Mouse (Mus musculus) megakaryocyte, embryonic 14.5 days (primary cell): ENCODE data around the gene Pfkl. TPM values are rescaled to one million over a fixed set of nuclear protein-coding genes. Genes with fewer than 3 reads are reported as not detected.
"Not testable (repeated sequence)": the region's sequence is repeated elsewhere in the genome, so short reads cannot be mapped to it uniquely, and the experiment has no call there.

Source experiments
- H3K27me3 ChIP-seq: replicated peaks from 2 replicates; pipeline ENCODE3; 2012; ENCODE audit warnings: inconsistent platforms
- H3K36me3 ChIP-seq: replicated peaks from 2 replicates; pipeline ENCODE3; 2012; ENCODE audit warnings: low read length, inconsistent platforms, mixed read lengths
- H3K4me1 ChIP-seq: 2 replicates; pipeline ENCODE4 v1.6.1; 2012; ENCODE audit warnings: inconsistent platforms
- H3K4me3 ChIP-seq: replicated peaks from 2 replicates; pipeline ENCODE3; 2012; ENCODE audit warnings: moderate library complexity, mild to moderate bottlenecking, inconsistent platforms
- H3K9me3 ChIP-seq: 2 replicates; pipeline ENCODE4 v1.6.1; 2012; ENCODE audit warnings: inconsistent platforms
- FLI1 ChIP-seq: IDR thresholded peaks from 2 replicates; pipeline ENCODE4 v1.6.1; 2012; ENCODE audit warnings: low read length, inconsistent platforms, mixed read lengths
- GATA1 ChIP-seq: IDR thresholded peaks from 3 replicates; pipeline ENCODE4 v1.6.1; 2012; ENCODE audit warnings: mixed read lengths, low read length, inconsistent platforms, borderline replicate concordance
- polyA plus RNA-seq: library from polyadenylated mRNA; stranded (reverse); fragments of >175 nt; gene quantifications from 2 replicates; pipeline ENCODE4 v1.2.3, GENCODE M21; 2012; ENCODE audit warnings: low replicate concordance; ENCODE audit not compliant: insufficient read depth

Gene Pfkl
- polyA plus RNA-seq, 1 experiment = 333 TPM

- H3K27me3 ChIP-seq = peaks cover 85% of the 10 kb centered on the region
- no peak for TF ChIP-seq FLI1
- no peak for TF ChIP-seq GATA1
Observed at GRCm38 (mm10) chr10:78042096-78042495, 32.2 kb upstream of the Pfkl start.

GRCm38 (mm10) chr10:78041647-78042046 is 31.8 kb upstream of the Pfkl start, which contains the start of gene Dnmt3l:
Gene Dnmt3l, plus strand, starts transcription at chr10:78041947.
- peaks cover 9% of the 10 kb centered on the region for H3K4me1 ChIP-seq
- H3K27me3 ChIP-seq = peaks cover 83% of the 10 kb centered on the region
- H3K36me3 ChIP-seq = no peaks in the 10 kb centered on the region
- TF ChIP-seq GATA1 = no peak
- TF ChIP-seq FLI1 = no peak
- no peaks in the 10 kb centered on the region for H3K9me3 ChIP-seq
- no peak within 1 kb of the TSS for H3K4me3 ChIP-seq

More at GRCm38 (mm10) chr10:78042096-78042495, 32.2 kb upstream of the Pfkl start:
- H3K36me3 ChIP-seq = no peaks in the 10 kb centered on the region
- H3K9me3 ChIP-seq = no peaks in the 10 kb centered on the region
- no peak overlapping the region for H3K4me3 ChIP-seq
- H3K4me1 ChIP-seq = peaks cover 9% of the 10 kb centered on the region

- no peak overlapping the region for H3K4me3 ChIP-seq
- H3K4me1 ChIP-seq = no peaks in the 10 kb centered on the region
- peaks cover 77% of the 10 kb centered on the region for H3K27me3 ChIP-seq
Observed at GRCm38 (mm10) chr10:78037139-78037538, 27.3 kb upstream of the Pfkl start.

GRCm38 (mm10) chr10:78031987-78032386 is 22.1 kb upstream of the Pfkl start:
- TF ChIP-seq FLI1 (no peak), GATA1 (no peak)
- no peaks in the 10 kb centered on the region for H3K36me3 ChIP-seq

More at GRCm38 (mm10) chr10:78037139-78037538, 27.3 kb upstream of the Pfkl start:
- Histone ChIP-seq H3K9me3 (no peaks in the 10 kb centered on the region), H3K36me3 (no peaks in the 10 kb centered on the region)
- no peak for TF ChIP-seq FLI1
- TF ChIP-seq GATA1 = no peak

GRCm38 (mm10) chr10:78029080-78029479 is 19.2 kb upstream of the Pfkl start:
- H3K4me1 ChIP-seq = peaks cover 4% of the 10 kb centered on the region
- TF ChIP-seq GATA1 (no peak), FLI1 (no peak)

More at GRCm38 (mm10) chr10:78031987-78032386, 22.1 kb upstream of the Pfkl start:
- Histone ChIP-seq H3K4me1 (peaks cover 4% of the 10 kb centered on the region), H3K4me3 (no peak overlapping the region), H3K9me3 (no peaks in the 10 kb centered on the region), H3K27me3 (peaks cover 63% of the 10 kb centered on the region)

GRCm38 (mm10) chr10:78028129-78028528 is 18.2 kb upstream of the Pfkl start:
- TF ChIP-seq GATA1 = no peak
- TF ChIP-seq FLI1 = no peak
- peaks cover 42% of the 10 kb centered on the region for H3K27me3 ChIP-seq
- peaks cover 4% of the 10 kb centered on the region for H3K4me1 ChIP-seq
- no peak overlapping the region for H3K4me3 ChIP-seq
- no peaks in the 10 kb centered on the region for H3K36me3 ChIP-seq
- H3K9me3 ChIP-seq = no peaks in the 10 kb centered on the region

More at GRCm38 (mm10) chr10:78029080-78029479, 19.2 kb upstream of the Pfkl start:
- H3K4me3 ChIP-seq = no peak overlapping the region
- H3K27me3 ChIP-seq = peaks cover 44% of the 10 kb centered on the region
- no peaks in the 10 kb centered on the region for H3K9me3 ChIP-seq
- H3K36me3 ChIP-seq = no peaks in the 10 kb centered on the region

GRCm38 (mm10) chr10:78025453-78025852 is 15.6 kb upstream of the Pfkl start:
- H3K4me1 ChIP-seq, H3K4me3 ChIP-seq, H3K9me3 ChIP-seq, H3K36me3 ChIP-seq: not testable (repeated sequence)
- H3K27me3 ChIP-seq = peaks cover 22% of the 10 kb centered on the region

GRCm38 (mm10) chr10:78019984-78020383 is 10.1 kb upstream of the Pfkl start:
- H3K27me3 ChIP-seq, H3K4me3 ChIP-seq: not testable (repeated sequence)
- H3K4me1 ChIP-seq = peaks cover 35% of the 10 kb centered on the region

GRCm38 (mm10) chr10:78019291-78019690 is 9.4 kb upstream of the Pfkl start:
- Histone ChIP-seq H3K4me1 (peaks cover 35% of the 10 kb centered on the region), H3K9me3 (peaks cover 4% of the 10 kb centered on the region; the same call in 1 of the 2 replicates), H3K4me3 (no peak overlapping the region), H3K36me3 (no peaks in the 10 kb centered on the region), H3K27me3 (peaks cover 4% of the 10 kb centered on the region)
- TF ChIP-seq FLI1 = no peak
- TF ChIP-seq GATA1 = no peak

More at GRCm38 (mm10) chr10:78019984-78020383, 10.1 kb upstream of the Pfkl start:
- H3K9me3 ChIP-seq, H3K36me3 ChIP-seq: not testable (repeated sequence)

GRCm38 (mm10) chr10:78018797-78019203 is 8.9 kb upstream of the Pfkl start:
- Histone ChIP-seq H3K27me3 (peaks cover 4% of the 10 kb centered on the region), H3K9me3 (peaks cover 4% of the 10 kb centered on the region; the same call in 1 of the 2 replicates), H3K36me3 (no peaks in the 10 kb centered on the region), H3K4me3 (peak overlapping the region; percentile 89), H3K4me1 (peaks cover 35% of the 10 kb centered on the region)
- no peak for TF ChIP-seq FLI1
- peak; percentile 38; the same call in 1 of the 3 replicates for TF ChIP-seq GATA1

- peaks cover 4% of the 10 kb centered on the region for H3K27me3 ChIP-seq
- H3K4me1 ChIP-seq = peaks cover 44% of the 10 kb centered on the region
- no peaks in the 10 kb centered on the region for H3K36me3 ChIP-seq
- H3K4me3 ChIP-seq = no peak overlapping the region
- TF ChIP-seq GATA1 (no peak), FLI1 (no peak)
- peaks cover 4% of the 10 kb centered on the region; the same call in 1 of the 2 replicates for H3K9me3 ChIP-seq
Observed at GRCm38 (mm10) chr10:78016366-78016765, 6.5 kb upstream of the Pfkl start.
